Mouse (Mus musculus) urinary bladder, postnatal 36 days (tissue): ENCODE data around the gene Gpr183.

Experiments used
- DNase-seq, 2 experiments: peaks; one replicate each; pipeline ENCODE4 v3.0.0; 2022; ENCODE audit warnings: low spot score in 2 of 2, mixed read lengths in 1 of 2

Gene Gpr183

DNA sequence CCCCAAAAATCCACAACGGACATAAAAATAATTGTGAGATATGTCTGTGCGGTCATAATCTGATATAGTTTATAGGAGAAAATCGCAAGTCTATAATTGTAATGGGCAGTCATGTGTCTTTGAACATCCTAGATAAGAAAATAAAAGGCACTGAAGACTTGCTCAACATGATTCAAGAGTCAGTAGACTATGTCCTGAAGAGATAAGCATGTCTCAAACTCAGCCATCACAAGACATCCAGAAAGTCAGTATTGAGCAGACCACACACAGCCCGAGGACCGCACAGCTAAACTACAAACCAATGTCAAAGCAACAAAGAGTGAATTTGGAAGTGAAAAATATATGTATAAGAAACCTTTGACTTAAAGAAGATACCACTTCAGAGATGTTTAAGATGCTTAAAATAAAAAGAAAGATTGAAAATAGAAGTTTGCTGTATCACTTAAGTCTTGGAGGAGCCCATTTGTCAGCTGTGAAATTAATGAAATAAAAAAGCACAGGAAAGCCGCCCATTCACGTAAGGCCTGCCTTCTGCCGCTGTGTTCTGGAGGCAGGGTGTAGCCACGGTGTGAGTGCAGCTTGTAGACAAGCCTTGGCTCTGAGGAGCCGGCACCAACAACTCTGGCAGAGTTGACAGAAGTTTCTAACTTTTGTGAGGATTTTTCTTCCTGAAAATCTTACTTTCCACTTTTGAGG is 7.7 kb downstream of the Gpr183 start:
- DNase-seq: no peak

DNA sequence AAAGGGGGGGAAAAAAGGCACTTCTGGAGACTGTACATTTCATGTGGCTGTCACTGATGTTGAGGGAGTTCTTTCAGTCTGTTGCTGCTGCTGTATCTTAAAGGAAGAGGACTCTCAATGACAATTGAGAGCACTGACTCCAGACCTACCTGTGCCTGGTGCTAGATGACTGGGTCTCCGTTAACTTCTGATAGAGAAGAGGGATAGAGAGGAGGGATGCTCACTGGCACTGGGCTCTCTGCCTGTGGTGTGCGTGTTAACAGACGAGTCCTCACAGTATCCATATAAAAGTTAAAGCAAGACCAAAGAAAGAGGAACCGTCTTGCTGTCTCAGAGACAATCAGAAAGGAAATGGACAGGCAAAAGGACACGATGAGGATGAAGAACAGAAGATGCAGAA is 8.7 kb downstream of the Gpr183 start:
- DNase-seq: no peak

DNA sequence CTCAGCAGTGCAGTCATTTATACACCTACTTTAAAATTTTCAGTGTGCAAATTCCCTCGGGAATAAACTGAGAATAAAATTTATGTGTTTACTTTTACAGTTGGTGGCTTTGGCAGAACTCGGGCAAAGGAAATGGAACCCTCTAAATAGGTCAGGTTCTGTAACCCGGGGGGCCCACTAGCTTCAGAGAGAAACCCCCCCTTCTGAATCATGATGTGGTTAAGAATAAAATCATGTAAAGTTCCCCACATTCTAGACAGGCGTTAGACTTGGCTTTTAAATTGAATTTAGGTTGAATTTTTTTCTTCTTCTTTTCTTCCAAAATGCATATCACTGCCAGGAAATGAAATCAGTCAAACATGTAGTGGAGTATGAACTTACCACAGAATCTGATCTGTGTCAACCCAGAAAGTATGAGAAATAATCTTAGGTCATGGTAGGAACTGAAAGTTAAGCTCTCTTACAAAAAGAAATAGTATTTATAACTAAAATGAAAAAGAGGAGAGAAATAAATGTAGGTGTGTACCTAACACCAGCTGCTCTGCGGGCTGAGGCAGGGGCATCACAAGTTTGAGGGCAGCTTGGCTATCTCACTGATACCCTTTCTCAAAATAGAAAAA is 9.7 kb downstream of the Gpr183 start:
- DNase-seq: no peak

DNA sequence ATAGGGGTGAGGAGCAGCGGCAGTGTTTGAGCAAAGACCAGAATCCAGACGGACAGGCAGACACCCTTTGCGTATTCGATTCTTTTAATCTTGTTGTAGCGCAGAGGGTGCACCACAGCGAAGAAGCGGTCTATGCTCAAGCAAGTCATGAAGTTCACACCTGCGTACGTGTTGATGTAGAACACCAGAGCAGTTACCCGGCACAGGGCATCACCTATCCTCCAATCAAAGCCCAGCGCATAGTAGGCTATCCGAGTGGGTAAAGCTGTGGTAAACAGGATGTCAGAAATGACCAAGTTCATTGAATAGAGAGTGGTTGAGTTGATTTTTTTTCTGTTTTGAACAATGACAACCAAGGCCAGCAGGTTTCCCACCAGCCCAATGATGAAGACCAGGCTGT is 10.4 kb downstream of the Gpr183 start:
- DNase-seq: no peak

DNA sequence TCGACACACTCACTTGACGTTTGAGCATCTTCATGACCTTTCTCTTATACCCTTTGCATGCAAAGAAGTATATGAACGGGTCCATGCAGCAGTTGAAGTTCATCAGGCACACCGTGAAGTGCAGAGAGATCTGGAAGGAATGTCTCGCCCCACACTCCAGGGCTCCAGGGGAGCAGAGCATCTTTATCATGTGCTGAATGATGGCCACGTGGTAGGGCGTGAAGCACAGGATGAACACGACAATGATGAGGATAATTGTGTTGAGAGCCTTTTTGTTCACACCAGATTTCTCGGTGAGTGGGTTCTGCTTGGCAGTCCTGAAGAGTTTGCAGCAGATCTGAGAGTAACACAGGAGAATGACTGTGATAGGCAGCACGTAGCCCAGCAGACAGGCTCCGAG is 10.9 kb downstream of the Gpr183 start:
- DNase-seq: no peak

DNA sequence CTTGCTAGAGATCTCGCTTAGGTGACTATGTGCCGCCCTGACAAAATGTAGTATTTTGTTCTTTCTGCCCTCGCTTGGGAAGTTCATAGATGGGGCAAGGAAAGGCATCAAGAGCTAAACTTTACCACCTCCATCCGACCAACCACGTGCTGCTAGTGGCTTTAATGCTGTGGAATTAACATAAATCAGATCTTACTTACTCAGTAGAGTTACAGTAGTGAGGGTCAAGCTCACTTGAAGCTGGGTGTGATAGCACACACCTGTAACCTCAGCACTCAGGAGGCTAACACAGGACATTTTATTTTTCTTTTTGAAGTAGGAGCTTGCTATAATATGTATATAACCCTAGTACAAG is 13.0 kb downstream of the Gpr183 start:
- DNase-seq: no peak

DNA sequence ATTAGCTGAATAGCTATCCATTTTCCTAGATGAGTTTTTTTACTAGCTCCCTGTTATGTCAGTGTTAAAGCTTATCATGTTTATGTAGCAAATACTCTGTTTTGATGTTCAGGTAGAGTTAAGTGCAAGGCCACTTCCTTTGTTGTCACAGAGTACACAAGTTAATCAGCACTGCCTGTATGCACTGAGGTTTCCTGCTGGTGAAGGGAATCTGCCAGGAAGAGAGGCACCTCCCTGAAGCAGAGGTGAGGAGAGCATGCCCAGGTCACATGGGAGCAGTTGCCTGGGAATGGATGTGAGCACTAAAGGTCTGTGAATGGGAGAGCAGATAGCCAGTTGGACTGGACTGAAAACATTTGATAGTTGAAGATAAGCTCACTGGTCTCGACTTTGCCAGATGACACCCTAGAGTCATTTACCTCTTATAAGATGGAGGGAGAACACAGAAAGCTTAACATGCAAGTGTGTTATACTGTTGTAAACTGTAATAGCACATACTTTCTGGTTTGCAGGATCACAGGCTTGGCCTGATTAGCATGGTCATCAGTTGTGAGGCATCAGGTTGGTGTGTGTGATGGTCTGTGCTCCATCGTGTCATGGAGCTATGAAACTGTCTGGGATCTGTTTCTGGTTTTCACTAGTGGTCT is 13.5 kb downstream of the Gpr183 start:
- no peak for DNase-seq

DNA sequence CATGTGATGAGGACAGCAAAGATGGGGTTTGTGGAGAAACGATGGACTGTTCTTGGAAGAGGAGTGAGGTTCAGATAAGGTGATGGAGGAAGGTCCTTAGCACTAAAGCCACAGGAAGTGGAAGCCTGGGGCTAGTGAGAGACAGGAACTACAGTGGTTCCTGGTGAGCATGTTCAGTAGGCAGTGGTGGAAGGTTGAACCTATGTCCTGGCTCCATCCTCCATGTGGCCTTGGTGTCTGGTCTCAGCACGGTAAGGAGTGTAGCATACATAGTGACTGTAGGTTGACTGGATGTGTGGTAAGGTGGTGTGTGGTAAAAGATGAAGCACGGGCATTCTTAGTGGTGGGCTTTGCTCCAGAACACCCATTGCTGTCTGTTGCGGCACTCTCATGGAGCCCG is 15.1 kb downstream of the Gpr183 start:
- DNase-seq: no peak

DNA sequence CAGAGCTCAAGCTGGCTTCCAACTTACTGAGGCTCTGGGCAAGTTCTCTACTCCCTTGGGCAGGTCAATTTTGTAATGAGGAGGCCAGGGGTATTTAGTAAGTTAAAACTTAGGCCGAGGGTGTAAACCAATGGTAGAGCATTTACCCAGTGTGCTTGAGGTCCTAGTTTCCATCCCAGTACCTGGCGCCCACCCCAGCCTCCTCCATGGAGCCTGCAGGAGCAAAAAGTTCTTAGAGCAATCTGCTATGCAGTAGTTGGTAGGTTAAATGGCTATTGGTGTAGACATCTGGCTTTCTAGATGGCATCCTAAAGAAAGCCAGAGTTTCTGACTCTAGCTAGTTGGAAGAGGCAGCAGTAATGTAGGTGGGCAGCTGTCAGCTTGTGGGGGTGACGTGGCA is 15.6 kb downstream of the Gpr183 start:
- DNase-seq: no peak

DNA sequence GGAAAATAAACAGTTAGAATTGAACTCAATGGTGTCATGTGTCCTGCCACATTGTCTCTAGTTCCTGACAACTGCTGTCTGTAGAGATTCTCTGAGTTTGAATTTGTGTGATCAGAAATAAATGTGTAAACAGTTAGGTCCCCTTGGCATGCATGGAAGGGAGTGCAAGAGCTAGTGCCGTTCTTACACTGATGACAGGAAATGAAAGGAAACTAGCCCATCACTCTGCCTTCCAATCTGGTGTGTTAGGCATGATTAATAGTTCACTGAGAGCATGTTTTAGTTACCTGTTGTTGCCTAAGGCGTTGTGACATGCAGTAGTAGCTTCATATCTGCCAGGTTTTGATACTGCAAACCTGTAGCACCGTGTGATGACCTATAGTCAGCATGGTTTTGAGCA is 17.0 kb downstream of the Gpr183 start:
- DNase-seq: no peak

DNA sequence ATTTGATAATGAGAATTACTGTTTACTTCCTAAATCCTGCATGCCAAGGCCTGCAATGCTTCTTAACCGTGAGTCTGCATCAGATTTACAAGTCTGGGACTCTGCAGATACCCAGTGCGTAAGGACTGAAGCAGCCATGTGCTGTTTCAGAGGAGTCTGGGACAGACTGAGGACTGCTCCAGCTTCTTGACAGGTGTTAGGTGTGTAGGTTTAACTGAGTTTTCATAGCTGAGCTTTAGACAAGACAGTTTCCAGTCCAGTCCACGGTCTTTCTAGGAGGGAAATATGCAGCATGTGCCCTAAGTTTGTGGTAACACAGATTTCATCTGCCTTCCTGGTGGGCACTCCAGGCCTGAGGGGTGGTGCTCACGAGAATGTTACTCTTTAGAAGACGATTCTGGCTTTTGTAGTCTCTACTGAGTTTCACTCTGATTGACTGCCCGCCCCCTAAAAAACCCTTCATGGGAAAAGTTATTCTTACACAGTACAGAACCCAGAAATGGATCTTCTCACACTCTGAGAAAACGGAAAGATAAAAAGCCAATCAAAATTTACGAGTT is 17.7 kb downstream of the Gpr183 start:
- DNase-seq: no peak

DNA sequence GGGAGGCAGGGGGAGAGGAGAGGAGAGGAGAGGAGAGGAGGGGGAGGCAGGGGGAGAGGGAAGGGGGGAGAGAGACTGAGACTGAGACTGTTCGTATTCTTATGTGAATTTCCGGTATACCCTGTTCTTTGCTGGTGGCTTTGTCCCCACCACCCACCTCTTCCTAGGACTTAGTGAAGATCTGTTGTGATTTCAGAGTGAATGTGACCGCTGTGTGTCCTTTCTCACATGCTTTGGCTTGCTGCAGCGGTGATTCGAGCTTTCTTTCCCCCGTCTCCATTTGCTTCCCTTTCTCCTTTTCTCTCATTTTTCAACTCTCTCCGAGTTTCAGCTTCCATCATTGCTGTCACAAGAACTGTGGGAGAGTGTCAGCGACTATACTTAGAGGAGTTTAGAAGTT is 18.3 kb downstream of the Gpr183 start:
- no peak for DNase-seq

DNA sequence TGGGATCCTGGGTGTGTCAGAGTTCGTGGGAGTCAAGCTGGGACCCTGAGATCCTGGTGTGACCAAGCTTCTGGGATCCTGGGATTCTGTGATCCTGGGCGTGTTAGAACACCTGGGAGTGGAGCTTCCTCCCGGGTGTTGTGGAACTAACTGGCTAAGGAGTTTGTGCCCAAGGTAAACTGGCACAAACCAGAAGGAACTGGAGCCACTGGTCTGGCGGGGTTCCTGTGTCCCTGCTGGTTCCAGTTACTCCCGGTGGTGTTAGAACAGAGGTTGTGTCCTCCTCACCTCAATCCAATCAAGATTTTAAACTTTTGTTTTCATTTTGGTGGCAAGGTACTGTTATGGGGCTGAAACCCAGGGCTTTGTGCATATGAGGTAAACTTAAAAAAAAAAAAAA is 18.9 kb downstream of the Gpr183 start:
- DNase-seq: peak in 1 of 2 experiments; percentile 26

DNA sequence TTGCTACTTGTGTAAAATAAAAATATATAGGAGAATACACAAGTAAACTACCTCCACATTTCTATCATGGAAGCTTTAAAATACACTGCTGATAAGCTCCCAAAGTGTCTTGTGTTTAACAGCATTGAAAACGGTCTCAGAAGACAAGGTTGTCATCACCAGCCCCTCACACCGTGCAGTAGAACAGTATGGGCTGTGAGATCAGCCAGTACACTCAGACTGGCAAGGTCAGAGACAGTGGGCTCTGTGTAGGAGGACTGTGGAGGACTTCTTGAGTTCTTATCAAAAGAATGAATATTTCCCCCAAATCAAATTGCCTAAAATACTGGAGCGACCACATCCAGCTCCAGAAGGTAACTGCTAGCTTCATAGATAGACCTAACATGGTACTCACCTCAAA is 25.4 kb downstream of the Gpr183 start:
- DNase-seq: no peak

DNA sequence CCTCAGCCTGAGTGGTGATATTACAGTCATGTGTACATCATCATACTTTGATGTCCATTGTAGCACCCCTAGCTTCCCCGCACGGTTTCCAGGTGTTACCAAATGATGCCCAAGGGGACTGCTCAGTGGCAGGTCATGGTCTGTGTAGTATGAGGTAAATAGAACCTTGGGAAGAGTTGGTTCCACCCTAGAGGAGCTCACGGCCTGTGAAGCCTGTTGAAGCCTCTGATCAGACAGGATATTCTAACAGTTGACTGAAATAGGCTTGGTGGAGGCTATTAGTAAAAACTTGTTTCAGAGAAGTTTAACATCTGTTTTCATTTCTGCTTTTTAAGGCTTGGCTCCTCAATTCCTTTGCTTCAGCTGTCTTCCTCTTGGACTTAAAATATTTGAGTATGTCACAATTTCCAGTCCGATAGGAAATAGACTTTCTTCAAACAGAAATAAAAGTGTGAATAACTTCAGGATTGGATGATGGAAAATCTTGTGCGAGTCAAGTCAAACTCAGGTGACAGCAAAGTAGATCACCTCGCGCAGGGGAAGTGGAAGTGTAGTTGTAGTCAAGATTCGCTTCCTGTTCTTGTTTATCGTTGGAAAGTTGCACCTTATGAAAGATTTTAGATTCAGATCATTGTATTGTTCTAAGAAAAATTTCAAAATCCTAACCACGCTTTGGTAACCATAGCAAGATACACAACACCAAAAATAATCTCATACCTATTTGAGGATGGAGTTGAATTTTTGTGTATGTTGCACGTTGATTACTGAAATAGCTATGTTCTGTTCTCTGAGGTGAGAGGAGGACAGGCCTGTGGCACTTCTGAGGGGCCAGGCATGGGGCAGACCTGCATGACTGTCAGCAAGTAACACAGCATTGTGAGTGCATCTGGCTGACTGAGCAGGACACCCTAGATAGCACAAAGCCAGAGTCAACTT is 26.5 kb downstream of the Gpr183 start:
- no peak for DNase-seq

DNA sequence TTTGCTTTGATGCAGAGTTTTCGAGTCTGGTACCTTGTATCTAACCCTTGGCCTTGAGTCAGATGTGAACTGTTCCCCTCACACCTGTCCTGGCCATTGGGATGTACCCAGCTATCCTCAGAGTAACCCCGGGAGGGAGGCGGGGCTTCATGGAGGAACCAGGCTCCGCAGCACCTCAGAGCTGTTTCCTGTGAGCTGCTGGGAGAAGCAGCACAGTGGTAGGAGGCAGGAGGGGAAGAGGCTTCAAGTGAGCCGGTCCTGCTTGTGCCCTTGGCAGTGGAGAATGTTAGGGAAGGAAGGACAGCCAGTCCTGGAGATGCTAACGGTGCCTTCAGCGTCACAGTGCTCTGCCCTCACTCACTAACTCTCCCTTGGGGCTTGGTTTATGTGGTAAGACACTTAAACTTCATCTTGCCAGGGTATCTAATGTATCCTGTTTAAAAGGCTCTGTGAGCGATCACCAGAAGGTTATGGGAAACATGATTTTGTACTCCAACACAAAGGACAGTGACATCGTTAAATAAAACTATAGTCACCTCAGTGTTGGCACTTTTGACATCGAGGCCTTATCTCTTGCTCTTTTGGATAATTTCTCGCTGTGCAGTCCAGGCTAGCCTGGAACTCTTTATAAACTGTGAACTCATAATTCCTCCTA is 27.3 kb downstream of the Gpr183 start:
- no peak for DNase-seq

DNA sequence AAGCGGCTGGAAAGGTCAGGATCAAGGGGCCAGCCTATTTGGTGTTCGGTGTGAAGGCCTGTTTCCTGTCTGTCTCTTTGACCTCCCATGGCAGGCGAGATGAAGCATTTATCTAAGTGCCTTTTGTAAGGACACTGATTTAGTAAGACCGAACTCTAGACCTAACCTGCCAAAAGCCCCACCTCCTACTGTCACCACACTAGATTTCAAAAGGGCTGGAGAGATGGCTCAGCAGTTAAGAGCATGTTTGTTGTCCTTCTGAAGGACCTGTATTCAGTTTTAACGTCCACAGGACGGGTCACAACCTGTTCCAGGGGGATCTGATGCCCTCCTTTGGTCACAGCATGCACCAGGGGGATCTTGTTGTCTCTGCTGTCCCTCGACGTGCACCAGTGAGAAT is 28.1 kb downstream of the Gpr183 start:
- no peak for DNase-seq

DNA sequence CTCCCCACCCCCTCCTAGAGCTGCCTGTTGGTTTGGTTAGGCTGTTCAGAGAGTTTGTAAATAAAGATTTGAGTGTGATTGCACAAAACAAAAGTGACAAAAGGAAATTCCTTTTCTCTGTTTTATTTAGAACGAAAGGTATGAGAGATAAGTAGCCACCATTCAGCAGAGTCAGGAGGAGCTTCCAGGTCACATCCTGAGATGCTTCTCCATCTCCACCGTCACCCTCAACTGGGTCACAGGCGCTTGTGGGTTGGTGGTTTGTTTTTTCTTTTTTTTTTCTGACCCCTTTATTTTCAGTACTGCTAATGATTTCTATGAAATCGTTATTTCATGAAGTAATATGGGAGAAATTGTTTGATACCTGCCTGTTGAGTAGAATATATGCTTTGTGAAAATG is 28.6 kb downstream of the Gpr183 start:
- DNase-seq: no peak

DNA sequence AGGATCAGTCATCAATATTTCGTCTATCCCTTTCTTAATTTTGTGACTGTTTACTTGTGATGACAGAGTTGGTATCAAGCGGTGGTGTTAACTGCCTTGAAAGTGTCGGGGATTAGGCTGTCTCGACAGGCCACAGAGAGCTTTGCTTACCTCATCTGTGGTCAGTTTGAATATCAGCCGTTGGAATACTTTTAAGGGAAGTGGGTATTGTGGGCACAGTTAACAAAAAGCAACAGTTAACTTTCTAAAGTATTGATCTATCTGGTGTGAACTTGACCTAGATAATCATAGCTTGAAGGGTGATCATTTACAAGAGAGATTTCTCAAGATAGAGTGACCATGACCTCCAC is 30.4 kb downstream of the Gpr183 start:
- no peak for DNase-seq

DNA sequence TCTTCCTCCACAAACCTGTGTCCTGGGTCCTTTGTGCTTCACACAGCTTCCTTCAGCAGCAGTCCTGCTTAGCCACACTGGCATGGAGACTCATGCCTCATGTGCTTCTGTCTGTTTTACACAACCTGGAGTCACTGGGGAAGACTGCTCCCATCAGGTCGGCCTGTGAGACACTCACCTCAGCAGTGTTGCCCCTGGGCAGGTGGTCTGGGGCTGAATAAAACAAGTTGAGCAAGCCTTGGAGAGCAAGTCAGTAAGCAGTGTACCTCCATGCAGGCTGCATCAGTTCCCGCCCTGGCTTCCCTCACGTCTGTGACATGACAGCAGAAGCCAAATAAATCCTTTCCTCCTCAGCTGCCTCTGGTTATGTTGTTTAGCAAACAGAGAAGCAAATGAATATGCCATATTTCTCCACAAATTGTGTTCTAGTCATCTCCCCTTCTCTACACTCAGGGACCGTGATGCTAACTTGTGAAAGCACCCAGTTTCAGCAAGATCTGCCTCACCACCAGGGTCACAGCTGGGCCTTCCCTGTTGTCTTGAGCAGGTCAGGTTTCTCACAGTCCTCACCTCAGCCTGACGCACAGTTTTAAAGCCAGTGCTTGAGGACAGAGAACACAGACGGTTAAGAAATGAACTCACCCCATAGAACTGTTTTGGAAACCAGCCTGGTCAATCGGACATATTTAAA is 30.9 kb downstream of the Gpr183 start:
- DNase-seq: no peak

DNA sequence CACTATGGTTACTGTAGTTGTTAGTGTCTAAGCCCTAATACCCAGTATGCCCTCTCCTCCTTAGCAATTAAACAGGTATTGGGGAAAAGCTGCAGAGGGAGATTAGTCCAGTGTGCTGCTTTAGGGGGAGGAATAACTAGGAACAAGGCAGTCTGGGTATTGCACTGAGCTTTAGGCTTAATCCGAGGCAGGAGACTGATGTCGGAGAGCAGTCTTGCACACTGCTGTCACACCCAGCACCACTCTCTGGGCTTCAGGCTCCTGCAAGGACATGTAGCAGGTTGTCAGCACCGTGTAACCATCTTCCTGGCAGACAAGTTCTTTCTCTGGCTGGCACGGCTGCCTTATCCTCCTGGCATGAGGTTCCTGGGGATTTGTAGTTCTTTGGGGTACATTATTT is 32.8 kb downstream of the Gpr183 start:
- no peak for DNase-seq
